Mouse (Mus musculus) lung, embryonic 15.5 days (tissue): ENCODE results near the gene Ids. TPM values are rescaled to one million over a fixed set of nuclear protein-coding genes. Genes with fewer than 3 reads are reported as not detected.
"Not testable (repeated sequence)": the region's sequence is repeated elsewhere in the genome, so short reads cannot be mapped to it uniquely, and the experiment has no call there.

ENCODE experiments used
- ATAC-seq: fragments of 200-750 bp; cut with Nextera tagmentation; 2 replicates; pipeline ENCODE4 v1.8.0; 2017; ENCODE audit warnings: moderate number of reproducible peaks, borderline replicate concordance; ENCODE audit not compliant: low FRiP score, low TSS enrichment; ENCODE audit errors: extremely low read depth
- H3K27ac ChIP-seq: fragments of 300-500 bp; sonication (generic); 2 replicates; pipeline ENCODE4 v1.5.1; 2015; ENCODE audit warnings: moderate library complexity, mild to moderate bottlenecking, inconsistent platforms
- H3K27me3 ChIP-seq: fragments of 300-500 bp; sonication (generic); 2 replicates; pipeline ENCODE4 v1.6.1; 2015; ENCODE audit warnings: inconsistent platforms
- H3K36me3 ChIP-seq: fragments of 300-500 bp; sonication (generic); 2 replicates; pipeline ENCODE4 v1.6.1; 2015; ENCODE audit warnings: inconsistent platforms
- H3K4me1 ChIP-seq: fragments of 300-500 bp; sonication (generic); 2 replicates; pipeline ENCODE4 v1.6.1; 2015; ENCODE audit warnings: inconsistent platforms
- H3K4me2 ChIP-seq: fragments of 300-500 bp; sonication (generic); 2 replicates; pipeline ENCODE4 v1.6.1; 2015; ENCODE audit warnings: inconsistent platforms, mild to moderate bottlenecking, moderate library complexity
- H3K4me3 ChIP-seq: fragments of 300-500 bp; sonication (generic); 2 replicates; pipeline ENCODE4 v1.5.1; 2015; ENCODE audit warnings: mild to moderate bottlenecking, inconsistent platforms
- H3K9ac ChIP-seq: fragments of 300-500 bp; sonication (generic); 2 replicates; pipeline ENCODE4 v1.6.1; 2015; ENCODE audit warnings: inconsistent platforms
- H3K9me3 ChIP-seq: fragments of 300-500 bp; sonication (generic); 2 replicates; pipeline ENCODE4 v1.6.1; 2016; ENCODE audit warnings: inconsistent platforms
- WGBS: fragments of 180-500 bp; shearing (Covaris S2); methylation state at CpG from one replicate; pipeline ENCODE4 v1.1.7; 2015; 5-methylcytosine and 5-hydroxymethylcytosine counted together
- polyA plus RNA-seq: library from polyadenylated mRNA; unstranded; fragments of >200 nt; fragmentation: Nextera tagmentation; extraction: Ambion mirVana; gene quantifications from 2 replicates; pipeline ENCODE4 v1.2.1, GENCODE M21; 2015

Gene Ids
- 2.4 and 2.9 TPM in 2 replicates for polyA plus RNA-seq

DNA sequence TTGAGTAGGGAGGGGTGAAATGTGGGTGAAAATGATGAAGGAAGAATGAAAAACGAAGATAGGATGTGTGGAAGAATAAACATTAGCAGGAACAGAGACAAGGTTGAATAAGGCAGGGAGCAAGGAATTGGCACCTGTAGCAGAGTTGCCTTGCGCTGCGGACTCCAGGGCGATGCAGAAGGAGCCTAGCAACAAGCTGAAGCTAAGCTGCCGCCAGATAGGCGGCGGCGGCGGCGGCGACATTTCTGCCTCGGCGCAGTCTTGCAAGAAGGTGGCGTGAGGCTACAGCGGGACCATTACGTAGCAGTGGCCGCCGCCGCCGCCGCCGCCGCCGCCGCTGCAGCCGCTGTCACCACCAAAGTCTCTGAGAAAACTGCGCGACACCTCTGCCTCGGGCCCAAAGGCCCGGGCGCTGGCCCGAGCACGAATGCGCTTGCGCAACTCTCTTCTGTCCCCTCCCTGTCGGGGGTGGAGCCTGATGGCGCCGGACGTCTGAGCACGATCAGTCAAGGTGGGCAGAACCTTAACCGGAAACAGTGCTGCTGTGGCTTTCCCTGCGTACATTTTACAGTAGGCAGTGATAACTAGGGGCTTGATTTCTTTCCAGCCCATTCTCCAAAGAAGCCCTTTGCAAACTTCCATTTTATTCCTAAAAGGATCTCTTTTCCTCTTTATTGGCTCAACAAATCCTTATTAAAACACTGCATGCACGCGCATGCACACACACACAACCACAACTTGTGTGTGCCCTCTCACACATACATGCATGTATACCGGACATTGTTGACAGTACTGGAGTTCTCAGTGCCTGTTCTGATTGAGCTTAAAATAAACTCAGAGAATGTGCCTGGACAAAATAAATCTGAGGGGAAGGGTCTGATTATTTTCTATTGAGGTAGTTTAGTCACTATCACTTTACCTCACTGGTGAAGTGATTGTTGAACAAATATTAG is at the start of gene Ids:
TSS of gene Ids (minus strand) at position 424 of the 953 bp plus-strand sequence.
- Histone ChIP-seq H3K36me3 (no peaks in the 10 kb centered on the region), H3K4me2 (peak within 1 kb of the TSS; percentile 53), H3K4me3 (peak within 1 kb of the TSS; percentile 48), H3K4me1 (no peaks in the 10 kb centered on the region), H3K9me3 (no peaks in the 10 kb centered on the region), H3K9ac (peak within 1 kb of the TSS; percentile 31; the same call in 1 of the 2 replicates), H3K27me3 (no peaks in the 10 kb centered on the region), H3K27ac (no peak within 1 kb of the TSS)
- WGBS: 16% methylated on average over 45 of the region's 45 CpGs
- peak; percentile 88; the same call in 1 of the 2 replicates for ATAC-seq

DNA sequence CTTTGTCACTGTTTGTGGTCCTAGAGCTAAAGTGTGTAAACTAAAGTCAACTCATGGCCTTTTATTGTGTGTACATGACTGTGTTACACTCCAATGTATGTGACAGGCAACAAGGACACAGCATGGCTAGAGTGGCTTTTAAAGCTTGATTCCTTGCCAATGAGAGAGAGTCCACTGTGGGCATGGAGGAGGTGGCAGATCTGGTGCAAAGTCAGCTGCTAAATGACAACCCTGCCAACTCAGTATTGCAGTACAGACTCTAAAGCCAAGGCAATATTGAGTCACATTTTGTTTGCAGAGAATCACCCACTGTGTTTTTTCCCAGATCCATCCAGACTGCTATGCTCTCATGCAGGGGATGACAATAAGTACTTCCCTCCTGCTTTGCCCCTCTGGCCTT is 27.8 kb upstream of the Ids start:
- not testable (repeated sequence) for H3K4me3 ChIP-seq, H3K27ac ChIP-seq, H3K4me1 ChIP-seq, H3K36me3 ChIP-seq, H3K9ac ChIP-seq, H3K9me3 ChIP-seq, H3K4me2 ChIP-seq, ATAC-seq, H3K27me3 ChIP-seq

DNA sequence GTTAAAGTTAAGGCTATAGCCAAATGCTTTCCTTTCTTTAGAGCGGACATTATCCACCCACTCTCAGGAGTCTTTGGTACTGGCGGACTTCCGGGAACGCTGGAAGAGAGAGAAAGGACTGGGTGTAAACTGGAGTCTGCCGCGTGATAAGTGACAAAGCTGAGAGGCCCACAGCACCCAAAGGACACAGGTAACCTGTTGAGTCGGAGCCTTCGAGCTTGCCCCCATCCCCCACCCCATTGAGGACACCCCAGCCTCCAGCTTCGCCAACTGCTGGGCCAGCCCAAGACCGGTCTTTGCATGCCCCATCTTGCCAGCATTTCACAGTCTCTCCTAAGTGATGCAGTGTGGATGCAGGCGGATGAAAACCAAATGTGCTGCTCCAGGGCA is 21.1 kb upstream of the Ids start:
- Histone ChIP-seq H3K4me3 (peak overlapping the region; percentile 52), H3K9me3 (no peaks in the 10 kb centered on the region), H3K4me1 (no peaks in the 10 kb centered on the region), H3K27me3 (no peaks in the 10 kb centered on the region), H3K36me3 (no peaks in the 10 kb centered on the region), H3K27ac (peak overlapping the region; percentile 79), H3K9ac (peak overlapping the region; percentile 47), H3K4me2 (peak overlapping the region; percentile 53)
- WGBS: 11% methylated on average over 10 of the region's 11 CpGs
- ATAC-seq: no peak

DNA sequence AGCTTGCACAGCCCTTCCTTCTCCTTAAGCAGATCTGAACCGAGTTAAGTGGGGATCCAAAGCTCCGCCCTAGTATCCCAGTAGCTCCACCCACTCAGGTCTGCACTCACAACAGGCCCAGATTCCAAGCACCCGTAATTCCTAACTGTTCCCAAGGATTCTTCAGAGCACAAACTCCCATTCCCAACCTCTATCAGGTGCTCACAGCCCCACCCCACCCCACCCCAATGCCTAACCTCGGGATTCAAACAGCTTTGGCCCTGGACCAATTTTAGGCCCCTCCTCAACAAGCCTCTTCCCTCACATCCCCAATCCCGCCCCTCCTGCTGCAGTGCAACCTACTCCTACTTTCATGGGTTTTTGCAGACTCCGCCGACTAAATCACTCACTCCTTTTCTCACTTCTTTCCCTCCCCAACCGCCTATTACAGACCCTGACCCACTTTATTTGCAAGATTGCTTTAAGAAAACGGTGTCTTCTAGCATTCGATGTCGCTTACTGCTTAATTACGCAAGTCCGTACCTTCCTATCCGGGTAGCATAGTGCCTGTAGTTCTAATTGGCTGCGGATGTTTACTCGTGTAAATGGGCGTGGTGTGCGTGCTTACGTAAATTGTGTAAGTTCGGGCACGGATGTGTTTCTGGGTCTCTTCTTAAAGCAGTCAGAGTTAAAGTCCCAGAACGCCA is 20.5 kb upstream of the Ids start, which contains the start of gene 1110012L19Rik:
TSS of gene 1110012L19Rik (plus strand) at position 602 of the 686 bp plus-strand sequence.
- Histone ChIP-seq H3K27me3 (no peaks in the 10 kb centered on the region), H3K4me2 (peak within 1 kb of the TSS; percentile 53), H3K4me1 (no peaks in the 10 kb centered on the region), H3K9me3 (no peaks in the 10 kb centered on the region), H3K36me3 (no peaks in the 10 kb centered on the region), H3K4me3 (peak within 1 kb of the TSS; percentile 52), H3K9ac (peak within 1 kb of the TSS; percentile 47), H3K27ac (peak within 1 kb of the TSS; percentile 79)
- peak; percentile 96 for ATAC-seq
- 13% methylated on average over 22 of the region's 22 CpGs for WGBS

DNA sequence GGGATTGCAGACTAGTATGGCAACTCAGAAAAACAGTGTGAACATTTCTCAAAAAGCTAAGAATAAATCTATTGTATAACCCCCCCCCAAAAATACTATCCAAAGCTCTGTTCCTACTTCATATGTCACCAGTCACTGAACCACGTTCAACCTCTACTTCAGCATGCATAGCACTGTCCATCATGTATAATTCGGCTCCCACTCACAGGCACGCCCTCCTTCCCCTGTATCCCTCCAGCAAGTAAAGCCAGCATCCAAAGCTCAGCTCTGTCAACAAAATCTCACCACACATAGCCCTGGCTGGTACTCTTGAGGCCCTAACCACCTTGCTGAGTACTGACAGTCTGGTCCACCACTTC is 20.0 kb upstream of the Ids start:
- H3K9me3 ChIP-seq: no peaks in the 10 kb centered on the region
- H3K4me1 ChIP-seq: no peaks in the 10 kb centered on the region
- H3K9ac ChIP-seq: 0 out of 2 replicates have a peak overlapping the region, but pooled peaks have one; percentile 47
- ATAC-seq: no peak
- H3K27me3 ChIP-seq: no peaks in the 10 kb centered on the region
- WGBS: 39% methylated on average over 3 of the region's 3 CpGs
- no peaks in the 10 kb centered on the region for H3K36me3 ChIP-seq
- peak overlapping the region; percentile 79; the same call in 1 of the 2 replicates for H3K27ac ChIP-seq
- peak overlapping the region; percentile 52 for H3K4me3 ChIP-seq
- peak overlapping the region; percentile 47 for H3K4me2 ChIP-seq

DNA sequence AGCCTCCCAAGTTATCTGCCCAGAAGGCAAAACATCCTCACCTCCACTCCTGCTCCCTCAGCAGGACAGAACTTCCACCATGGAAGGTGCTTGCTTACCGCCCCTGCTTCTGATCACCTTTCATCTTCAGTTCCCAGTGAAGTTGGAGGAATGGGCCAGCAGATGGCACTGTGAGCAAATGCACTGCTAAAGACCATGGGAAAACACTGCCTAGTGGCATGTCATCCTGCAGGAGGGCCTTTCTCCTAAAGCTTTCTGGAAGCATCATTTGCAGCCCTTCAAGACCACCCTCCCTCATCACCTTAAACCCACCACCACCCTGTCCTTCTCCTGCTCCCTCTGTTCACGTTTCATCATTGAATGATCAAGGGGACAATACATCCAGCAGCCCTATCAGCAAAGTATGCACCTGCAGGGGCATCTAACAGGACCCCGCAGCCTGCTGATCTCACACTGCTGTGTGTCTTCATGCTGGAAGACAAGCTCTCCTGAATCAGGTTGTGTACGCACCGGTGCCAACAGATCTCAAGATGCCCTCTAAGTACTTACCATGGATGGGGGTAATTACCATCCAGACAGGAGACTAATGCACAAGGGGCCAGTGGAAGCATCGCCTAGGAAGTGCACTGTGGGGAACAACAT is 9.7 kb upstream of the Ids start:
- not testable (repeated sequence) for H3K4me3 ChIP-seq, H3K4me2 ChIP-seq, ATAC-seq, H3K27me3 ChIP-seq, H3K27ac ChIP-seq, H3K9me3 ChIP-seq, H3K4me1 ChIP-seq, H3K9ac ChIP-seq, H3K36me3 ChIP-seq
- WGBS: 71% methylated on average over 5 of the region's 6 CpGs

DNA sequence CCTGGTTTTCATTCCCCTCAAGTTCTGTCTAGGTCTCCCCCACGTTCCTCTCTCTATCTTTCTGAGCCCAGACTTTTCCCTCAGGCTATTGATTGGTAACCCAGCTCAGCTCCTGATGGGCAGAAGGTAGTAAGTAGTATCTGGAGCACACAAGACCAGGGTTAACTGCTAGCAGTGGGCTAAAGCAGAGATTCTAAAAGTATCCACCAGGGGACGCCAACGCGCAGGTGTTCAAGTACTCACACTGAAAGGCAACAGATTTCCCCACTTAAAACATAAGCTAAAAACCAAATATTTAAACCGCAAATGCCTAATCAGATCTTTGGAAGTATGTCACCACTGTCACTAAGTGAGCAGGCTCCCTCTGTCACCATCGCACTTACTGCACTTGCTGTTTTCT is 4.9 kb upstream of the Ids start:
- H3K9ac ChIP-seq, H3K27ac ChIP-seq, H3K36me3 ChIP-seq, H3K27me3 ChIP-seq, H3K4me1 ChIP-seq, H3K4me2 ChIP-seq, H3K9me3 ChIP-seq, ATAC-seq, H3K4me3 ChIP-seq: not testable (repeated sequence)
- WGBS: 8% methylated on average over 1 of the region's 6 CpGs

DNA sequence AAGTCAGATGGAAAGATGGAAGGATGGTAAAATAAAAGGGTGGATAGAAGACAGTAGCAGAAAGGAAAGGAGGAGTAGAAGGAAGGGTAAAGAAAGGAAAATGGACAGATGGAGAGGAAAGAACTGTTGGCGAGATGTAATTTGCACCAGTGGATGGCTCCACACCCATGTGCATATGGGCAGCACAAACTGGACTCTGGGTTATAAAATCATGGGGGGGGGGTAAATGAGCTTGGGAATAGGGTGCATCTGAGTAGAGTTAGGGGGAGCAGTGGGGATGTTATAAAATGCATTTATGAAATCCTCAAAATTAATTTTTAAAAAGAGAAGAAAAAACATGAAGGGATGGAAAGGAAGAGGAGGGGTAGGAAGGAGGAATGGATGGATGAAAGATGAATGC is 682 bp downstream of the Ids start:
- Histone ChIP-seq H3K36me3 (no peaks in the 10 kb centered on the region), H3K4me3 (peak overlapping the region; percentile 48), H3K4me2 (peak overlapping the region; percentile 53), H3K27me3 (no peaks in the 10 kb centered on the region), H3K9me3 (no peaks in the 10 kb centered on the region), H3K4me1 (no peaks in the 10 kb centered on the region), H3K9ac (peak overlapping the region; percentile 31; the same call in 1 of the 2 replicates), H3K27ac (no peak overlapping the region)
- ATAC-seq: no peak
- WGBS: 74% methylated on average over 1 of the region's 1 CpGs

DNA sequence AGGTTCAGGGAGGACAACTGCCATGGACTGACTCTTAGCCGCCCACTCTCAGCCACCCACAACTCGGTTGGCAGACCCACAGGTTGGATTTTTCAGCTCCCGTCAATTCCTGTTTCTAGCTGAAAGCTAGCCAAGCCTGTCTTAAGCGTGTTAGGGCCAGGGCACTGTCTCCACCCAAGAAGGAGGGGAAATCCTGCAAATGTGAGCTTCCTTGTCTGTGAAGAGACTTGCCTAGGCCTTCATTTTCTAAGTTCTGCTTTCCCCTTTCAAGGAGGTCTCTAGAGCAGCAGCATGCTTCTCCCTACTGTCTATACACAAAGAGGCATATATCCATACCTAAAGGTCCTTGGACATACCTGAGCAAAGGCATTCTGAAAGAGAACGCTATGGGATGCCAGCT is 1.4 kb downstream of the Ids start:
- no peaks in the 10 kb centered on the region for H3K9me3 ChIP-seq
- 72% methylated on average over 5 of the region's 5 CpGs for WGBS
- no peaks in the 10 kb centered on the region for H3K27me3 ChIP-seq
- H3K9ac ChIP-seq: no peak overlapping the region
- 0 out of 2 replicates have a peak overlapping the region, but pooled peaks have one; percentile 53 for H3K4me2 ChIP-seq
- no peak for ATAC-seq
- H3K36me3 ChIP-seq: no peaks in the 10 kb centered on the region
- H3K4me1 ChIP-seq: no peaks in the 10 kb centered on the region
- H3K27ac ChIP-seq: no peak overlapping the region
- H3K4me3 ChIP-seq: no peak overlapping the region

DNA sequence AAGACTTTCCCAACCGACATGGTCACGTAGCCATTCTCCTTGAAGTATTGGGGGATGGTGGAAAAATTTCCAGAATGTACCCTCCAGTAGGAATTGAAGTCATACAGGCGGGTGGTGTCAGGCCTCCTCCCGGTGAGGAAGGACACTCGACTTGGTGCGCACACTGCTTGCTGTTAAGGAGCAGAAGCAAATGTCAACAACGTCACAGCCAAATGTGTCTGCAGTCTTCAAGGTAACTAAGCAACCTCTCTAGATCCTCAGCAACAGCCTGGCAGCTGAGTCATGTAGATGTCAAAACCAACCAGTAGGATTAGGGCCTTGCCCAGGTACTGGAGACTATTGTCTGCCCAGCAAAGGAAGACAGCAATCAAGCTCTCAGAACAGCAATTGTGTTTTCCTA is 1.9 kb downstream of the Ids start:
- Histone ChIP-seq H3K4me3 (no peak overlapping the region), H3K27ac (no peak overlapping the region), H3K4me1 (no peaks in the 10 kb centered on the region), H3K9ac (no peak overlapping the region), H3K36me3 (no peaks in the 10 kb centered on the region), H3K9me3 (no peaks in the 10 kb centered on the region), H3K27me3 (no peaks in the 10 kb centered on the region), H3K4me2 (no peak overlapping the region)
- no peak for ATAC-seq
- 69% methylated on average over 7 of the region's 7 CpGs for WGBS

DNA sequence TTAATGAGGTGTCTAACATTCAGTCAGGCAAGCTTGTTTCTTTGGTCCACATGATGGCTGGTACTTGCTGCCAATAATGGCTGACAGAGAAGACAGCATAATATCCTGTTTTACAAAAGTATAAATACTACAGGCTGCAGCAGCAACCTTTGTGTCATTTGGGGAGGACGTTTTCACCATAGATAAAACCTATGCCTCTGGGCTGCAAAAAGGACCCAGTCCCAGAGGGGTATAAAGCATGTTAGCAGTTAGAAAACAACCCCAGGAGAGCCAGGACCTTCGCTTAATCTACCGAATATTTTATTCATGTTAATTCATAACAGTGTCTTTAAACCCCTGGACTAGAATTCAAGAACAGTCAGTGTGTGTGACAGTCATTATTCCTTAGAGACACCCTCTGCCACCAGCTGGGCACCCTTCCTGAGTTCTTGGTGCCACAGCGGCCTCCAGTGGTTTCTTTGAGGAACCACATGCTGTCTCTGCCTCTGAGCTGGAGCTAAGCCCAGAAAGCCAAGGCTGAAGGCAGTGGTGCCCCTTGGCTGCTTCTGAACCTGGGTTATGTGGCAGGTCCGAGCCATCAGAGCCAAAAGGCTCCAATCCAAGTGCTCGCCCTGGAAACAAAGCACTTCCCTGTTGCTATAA is 34.6 kb downstream of the Ids start:
- H3K27me3 ChIP-seq: no peaks in the 10 kb centered on the region
- H3K9ac ChIP-seq: no peak overlapping the region
- no peak for ATAC-seq
- WGBS: 18% methylated on average over 6 of the region's 6 CpGs
- no peaks in the 10 kb centered on the region for H3K9me3 ChIP-seq
- no peaks in the 10 kb centered on the region for H3K4me1 ChIP-seq
- no peak overlapping the region for H3K4me3 ChIP-seq
- no peak overlapping the region for H3K27ac ChIP-seq
- no peak overlapping the region for H3K4me2 ChIP-seq
- H3K36me3 ChIP-seq: no peaks in the 10 kb centered on the region
